Mouse (Mus musculus) myocyte (in vitro differentiated cells): ENCODE measurements around the gene Clcn3.

ENCODE experiments used
- MAX ChIP-seq: IDR thresholded peaks from one replicate; pipeline ENCODE4 v1.6.1; 2011; ENCODE audit warnings: low read depth, mild to moderate bottlenecking, control low read depth
- MYOD1 ChIP-seq, 3 experiments: IDR thresholded peaks; one replicate each; pipeline ENCODE4 v1.6.1; 2011; ENCODE audit warnings: control low read depth in 2 of 3, low read depth in 2 of 3, mild to moderate bottlenecking in 2 of 3, moderate library complexity in 1 of 3; ENCODE audit not compliant: insufficient read length in 2 of 3, control insufficient read depth in 1 of 3
- MYOG ChIP-seq, 3 experiments: IDR thresholded peaks; one replicate each; pipeline ENCODE4 v1.6.1; 2011; ENCODE audit warnings: control low read depth in 2 of 3, low read depth in 2 of 3, mild to moderate bottlenecking in 2 of 3; ENCODE audit not compliant: insufficient read length in 2 of 3, control insufficient read depth in 1 of 3, insufficient read depth in 1 of 3
- POLR2A ChIP-seq: IDR thresholded peaks from one replicate; pipeline ENCODE4 v1.6.1; 2011; ENCODE audit warnings: low read depth, mild to moderate bottlenecking, control low read depth, moderate library complexity; ENCODE audit not compliant: insufficient read length
- TCF12 ChIP-seq: IDR thresholded peaks from one replicate; pipeline ENCODE4 v1.6.1; 2011; ENCODE audit warnings: mild to moderate bottlenecking, control low read depth; ENCODE audit not compliant: poor library complexity, insufficient read depth, severe bottlenecking
- TCF3 ChIP-seq: IDR thresholded peaks from one replicate; pipeline ENCODE4 v1.6.1; 2011; ENCODE audit warnings: low read depth, control low read depth; ENCODE audit not compliant: insufficient read length

GRCm38 (mm10) chr8:60963931-60964330, 19.2 kb downstream of the Clcn3 start:
- no peak for TF ChIP-seq MAX
- no peak for TF ChIP-seq POLR2A
- TF ChIP-seq TCF3: no peak
- no peak for TF ChIP-seq MYOD1 (IDR thresholded peaks at IDR 0.05; ENCODE audit: control insufficient read depth in 1 of 3, insufficient read length in 2 of 3, low read depth in 2 of 3)
- no peak for TF ChIP-seq TCF12
- TF ChIP-seq MYOG (IDR thresholded peaks at IDR 0.05; ENCODE audit: control insufficient read depth in 1 of 3, insufficient read depth in 1 of 3, insufficient read length in 2 of 3, low read depth in 2 of 3): no peak
